Mouse (Mus musculus): ENCODE results near the gene AU021092. TPM values are rescaled to one million over a fixed set of nuclear protein-coding genes. Genes with fewer than 3 reads are reported as not detected.

Gene AU021092
- polyA plus RNA-seq, 1 experiment from 2014 or later = 6.3 TPM

GRCm38 (mm10) chr16:5210365-5210764 lies 11.7 kb downstream of the AU021092 start:
- Histone ChIP-seq H3K9me3 (replicated peaks) (no peaks in the 10 kb centered on the region), H3K4me1 (replicated peaks) (no peaks in the 10 kb centered on the region), H3K4me3 (no peak overlapping the region), H3K36me3 (no peaks in the 10 kb centered on the region), H3K4me2 (no peak overlapping the region), H3K27me3 (no peaks in the 10 kb centered on the region), H3K27ac (no peak overlapping the region), H3K9ac (no peak overlapping the region)
- ATAC-seq (replicated peaks; ENCODE audit: insufficient number of reproducible peaks, insufficient read depth, low FRiP score, low read depth) = no peak
- WGBS = 67% methylated on average over 2 of the region's 2 CpGs

DNA sequence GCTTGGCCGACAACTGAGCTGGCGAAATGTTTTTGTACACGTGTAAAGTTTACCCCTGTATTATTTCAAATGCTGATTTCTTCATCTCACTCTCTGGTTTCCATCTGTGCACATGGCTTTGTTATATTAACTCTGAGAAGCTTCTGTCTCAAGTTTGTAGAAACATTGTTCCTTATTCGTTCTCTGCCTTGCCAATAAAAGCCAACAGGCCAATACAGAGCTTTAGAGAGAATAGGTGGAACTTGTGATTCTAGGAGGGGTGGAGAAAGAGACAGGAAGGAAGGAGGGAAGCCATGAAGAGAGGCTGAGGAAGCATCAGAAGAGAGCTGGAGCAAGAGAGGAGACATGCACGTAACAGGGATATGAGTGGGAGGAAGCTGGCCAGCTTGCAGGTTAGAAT lies 16.0 kb downstream of the AU021092 start:
- H3K27me3 ChIP-seq = no peaks in the 10 kb centered on the region
- H3K27ac ChIP-seq = no peak overlapping the region
- no peaks in the 10 kb centered on the region for H3K9me3 ChIP-seq (replicated peaks)
- H3K9ac ChIP-seq = no peak overlapping the region
- 52% methylated on average over 5 of the region's 5 CpGs for WGBS
- no peak for ATAC-seq (replicated peaks; ENCODE audit: insufficient number of reproducible peaks, insufficient read depth, low FRiP score, low read depth)
- H3K4me1 ChIP-seq (replicated peaks) = peaks cover 14% of the 10 kb centered on the region
- H3K4me3 ChIP-seq = no peak overlapping the region
- no peaks in the 10 kb centered on the region for H3K36me3 ChIP-seq
- no peak overlapping the region for H3K4me2 ChIP-seq

DNA sequence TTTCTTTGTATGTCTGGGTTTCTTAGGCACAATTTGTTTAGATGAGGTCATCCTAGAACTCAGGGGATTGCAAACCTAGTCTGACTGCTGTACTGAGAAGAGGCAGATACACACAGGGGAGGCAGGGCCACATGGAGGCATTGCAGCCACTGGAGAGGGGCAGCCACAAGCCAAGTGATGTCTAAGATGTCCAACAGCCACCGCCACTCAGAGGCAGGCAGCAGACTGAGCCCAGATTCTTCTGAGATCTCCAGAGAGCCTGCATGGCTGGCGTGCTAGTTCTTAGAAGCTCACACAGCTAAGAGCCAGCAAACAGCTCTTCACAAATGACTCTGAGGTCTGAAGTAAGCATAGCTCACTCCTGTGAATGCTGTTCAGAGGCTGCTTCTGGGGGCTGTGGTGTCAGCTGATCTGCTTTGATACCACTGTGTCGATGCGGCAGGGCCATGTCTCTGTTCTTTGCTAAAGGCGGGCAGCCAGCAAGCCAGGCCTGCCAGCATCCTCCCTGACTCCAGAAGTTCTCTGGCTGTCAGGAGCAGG lies 16.6 kb downstream of the AU021092 start:
- WGBS = 71% methylated on average over 5 of the region's 5 CpGs
- H3K27ac ChIP-seq = no peak overlapping the region
- H3K4me3 ChIP-seq = no peak overlapping the region
- no peak for ATAC-seq (replicated peaks; ENCODE audit: insufficient number of reproducible peaks, insufficient read depth, low FRiP score, low read depth)
- no peaks in the 10 kb centered on the region for H3K9me3 ChIP-seq (replicated peaks)
- no peaks in the 10 kb centered on the region for H3K27me3 ChIP-seq
- H3K9ac ChIP-seq = no peak overlapping the region
- H3K36me3 ChIP-seq = no peaks in the 10 kb centered on the region
- peaks cover 14% of the 10 kb centered on the region for H3K4me1 ChIP-seq (replicated peaks)
- H3K4me2 ChIP-seq = no peak overlapping the region

- Histone ChIP-seq H3K27me3 (no peaks in the 10 kb centered on the region), H3K4me2 (peak within 1 kb of the TSS; percentile 99), H3K4me1 (replicated peaks) (peaks cover 14% of the 10 kb centered on the region), H3K9me3 (replicated peaks) (no peaks in the 10 kb centered on the region), H3K9ac (peak within 1 kb of the TSS; percentile 63), H3K36me3 (no peaks in the 10 kb centered on the region; the same call in 1 of the 2 replicates), H3K27ac (no peak within 1 kb of the TSS), H3K4me3 (peak within 1 kb of the TSS; percentile 83)
- peak; percentile 81 for ATAC-seq (replicated peaks; ENCODE audit: insufficient number of reproducible peaks, insufficient read depth, low FRiP score, low read depth)
- 3% methylated on average over 40 of the region's 40 CpGs for WGBS
Measured at GRCm38 (mm10) chr16:5203668-5204433, 18.2 kb downstream of the AU021092 start, which contains the start of gene Nagpa. TSS of gene Nagpa (minus strand) at chr16:5204012.

DNA sequence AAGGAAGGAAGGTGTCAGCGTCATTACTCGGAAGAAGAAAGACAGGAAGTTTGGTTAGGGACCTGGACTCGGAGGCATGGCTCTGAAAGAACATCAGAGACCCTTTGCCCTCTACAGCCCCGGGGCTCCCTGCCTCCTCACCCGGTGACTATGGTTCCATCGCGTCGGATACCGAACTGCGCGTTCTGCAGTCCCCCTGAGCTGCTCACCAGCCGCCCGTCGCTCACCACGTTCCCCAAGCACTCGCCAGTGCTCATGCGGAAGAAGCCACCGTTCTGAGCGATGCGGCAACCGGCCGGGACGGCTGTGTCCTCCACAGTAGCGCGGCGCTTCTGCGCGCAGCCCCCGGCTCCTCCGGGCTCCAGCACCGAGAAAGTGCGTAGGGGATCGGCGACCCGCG lies 18.9 kb downstream of the AU021092 start:
- WGBS = under 1% methylated on average over 36 of the region's 36 CpGs
- Histone ChIP-seq H3K4me2 (peak overlapping the region; percentile 99), H3K9me3 (replicated peaks) (no peaks in the 10 kb centered on the region), H3K9ac (peak overlapping the region; percentile 63), H3K27ac (no peak overlapping the region), H3K36me3 (peaks cover 5% of the 10 kb centered on the region; the same call in 1 of the 2 replicates), H3K4me3 (peak overlapping the region; percentile 83), H3K4me1 (replicated peaks) (peaks cover 14% of the 10 kb centered on the region), H3K27me3 (no peaks in the 10 kb centered on the region)
- peak; percentile 23; the same call in 1 of the 2 replicates for ATAC-seq (replicated peaks; ENCODE audit: insufficient number of reproducible peaks, insufficient read depth, low FRiP score, low read depth)

GRCm38 (mm10) chr16:5202681-5203080 lies 19.4 kb downstream of the AU021092 start:
- 11% methylated on average over 4 of the region's 4 CpGs for WGBS
- ATAC-seq (replicated peaks; ENCODE audit: insufficient number of reproducible peaks, insufficient read depth, low FRiP score, low read depth) = no peak

GRCm38 (mm10) chr16:5195080-5195479 lies 27.0 kb downstream of the AU021092 start:
- Histone ChIP-seq H3K9me3 (replicated peaks) (no peaks in the 10 kb centered on the region), H3K27ac (no peak overlapping the region), H3K36me3 (peaks cover 8% of the 10 kb centered on the region; the same call in 1 of the 2 replicates), H3K9ac (no peak overlapping the region), H3K27me3 (no peaks in the 10 kb centered on the region; the same call in 1 of the 2 replicates), H3K4me3 (no peak overlapping the region), H3K4me2 (no peak overlapping the region), H3K4me1 (replicated peaks) (no peaks in the 10 kb centered on the region)
- 32% methylated on average over 6 of the region's 6 CpGs for WGBS
- ATAC-seq (replicated peaks; ENCODE audit: insufficient number of reproducible peaks, insufficient read depth, low FRiP score, low read depth) = no peak

More at GRCm38 (mm10) chr16:5202681-5203080, 19.4 kb downstream of the AU021092 start:
- 0 out of 2 replicates have a peak overlapping the region, but pooled peaks have one; percentile 63 for H3K9ac ChIP-seq
- peak overlapping the region; percentile 99 for H3K4me2 ChIP-seq
- H3K36me3 ChIP-seq = peaks cover 5% of the 10 kb centered on the region; the same call in 1 of the 2 replicates
- H3K9me3 ChIP-seq (replicated peaks) = no peaks in the 10 kb centered on the region
- H3K4me3 ChIP-seq = peak overlapping the region; percentile 83
- peaks cover 14% of the 10 kb centered on the region for H3K4me1 ChIP-seq (replicated peaks)
- no peak overlapping the region for H3K27ac ChIP-seq
- H3K27me3 ChIP-seq = no peaks in the 10 kb centered on the region

DNA sequence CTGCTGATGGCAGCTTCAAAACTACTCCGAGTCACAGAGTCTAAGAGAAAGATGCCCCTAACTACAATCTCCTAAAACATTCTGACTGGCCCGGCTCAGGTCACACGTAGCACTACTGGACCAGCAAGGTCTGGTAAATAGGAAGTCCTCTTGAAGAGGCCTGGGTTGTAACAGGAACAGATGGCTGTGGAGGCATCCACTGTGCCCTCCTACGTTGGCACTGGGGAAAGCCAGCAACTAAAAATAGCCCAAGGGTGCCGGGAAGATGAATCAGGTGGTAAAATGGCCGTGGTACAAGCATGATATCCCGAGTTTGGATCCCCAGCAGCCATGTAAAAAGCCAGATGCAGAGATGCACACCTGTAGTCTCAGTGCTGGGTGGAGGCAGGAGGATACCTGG lies 35.9 kb downstream of the AU021092 start:
- ATAC-seq (replicated peaks; ENCODE audit: insufficient number of reproducible peaks, insufficient read depth, low FRiP score, low read depth) = no peak
- peaks cover 10% of the 10 kb centered on the region; the same call in 1 of the 2 replicates for H3K4me1 ChIP-seq (replicated peaks)
- H3K9me3 ChIP-seq (replicated peaks) = no peaks in the 10 kb centered on the region
- H3K4me2 ChIP-seq = no peak overlapping the region
- no peak overlapping the region for H3K4me3 ChIP-seq
- H3K27ac ChIP-seq = 0 out of 2 replicates have a peak overlapping the region, but pooled peaks have one; percentile 9
- no peak overlapping the region for H3K9ac ChIP-seq
- no peaks in the 10 kb centered on the region for H3K36me3 ChIP-seq
- no peaks in the 10 kb centered on the region; the same call in 1 of the 2 replicates for H3K27me3 ChIP-seq
- 33% methylated on average over 7 of the region's 7 CpGs for WGBS

- Histone ChIP-seq H3K9me3 (replicated peaks) (no peaks in the 10 kb centered on the region), H3K27ac (0 out of 2 replicates have a peak overlapping the region, but pooled peaks have one; percentile 9), H3K27me3 (no peaks in the 10 kb centered on the region; the same call in 1 of the 2 replicates), H3K4me2 (no peak overlapping the region), H3K9ac (no peak overlapping the region; the same call in 1 of the 2 replicates), H3K36me3 (no peaks in the 10 kb centered on the region), H3K4me1 (replicated peaks) (peaks cover 10% of the 10 kb centered on the region; the same call in 1 of the 2 replicates), H3K4me3 (no peak overlapping the region)
- ATAC-seq (replicated peaks; ENCODE audit: insufficient number of reproducible peaks, insufficient read depth, low FRiP score, low read depth) = no peak
- WGBS = 54% methylated on average over 7 of the region's 7 CpGs
Measured at GRCm38 (mm10) chr16:5185691-5186090, 36.4 kb downstream of the AU021092 start.

- Histone ChIP-seq H3K4me3 (no peak overlapping the region), H3K36me3 (no peaks in the 10 kb centered on the region), H3K27ac (no peak overlapping the region), H3K27me3 (no peaks in the 10 kb centered on the region), H3K4me2 (no peak overlapping the region), H3K4me1 (replicated peaks) (peaks cover 10% of the 10 kb centered on the region; the same call in 1 of the 2 replicates), H3K9me3 (replicated peaks) (no peaks in the 10 kb centered on the region), H3K9ac (no peak overlapping the region)
- no peak for ATAC-seq (replicated peaks; ENCODE audit: insufficient number of reproducible peaks, insufficient read depth, low FRiP score, low read depth)
- 75% methylated on average over 5 of the region's 5 CpGs for WGBS
Measured at GRCm38 (mm10) chr16:5184956-5185355, 37.1 kb downstream of the AU021092 start.

DNA sequence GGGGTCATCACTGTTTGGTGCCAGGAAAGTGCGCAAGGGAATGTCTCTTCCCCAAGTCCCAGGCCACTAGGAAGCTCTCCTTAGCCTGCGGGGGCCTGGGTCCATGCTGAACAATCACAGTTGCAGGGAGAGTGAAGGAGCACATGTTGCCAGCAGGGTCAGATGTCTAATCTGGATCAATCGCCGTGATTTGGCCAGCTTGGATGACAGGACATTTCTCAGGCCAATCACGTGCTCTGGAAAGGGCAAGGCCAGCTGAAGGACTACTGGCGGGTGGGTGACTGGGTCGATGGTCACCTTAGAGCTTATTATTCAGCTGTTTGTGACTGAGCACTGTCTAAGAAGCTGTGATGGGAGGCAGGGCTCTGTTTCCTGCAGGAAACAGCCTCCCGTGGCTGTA lies 38.0 kb downstream of the AU021092 start:
- no peak for ATAC-seq (replicated peaks; ENCODE audit: insufficient number of reproducible peaks, insufficient read depth, low FRiP score, low read depth)
- H3K27ac ChIP-seq = no peak overlapping the region
- H3K36me3 ChIP-seq = no peaks in the 10 kb centered on the region
- no peaks in the 10 kb centered on the region for H3K27me3 ChIP-seq
- H3K9ac ChIP-seq = no peak overlapping the region
- H3K4me1 ChIP-seq (replicated peaks) = peaks cover 10% of the 10 kb centered on the region; the same call in 1 of the 2 replicates
- 61% methylated on average over 8 of the region's 8 CpGs for WGBS
- no peaks in the 10 kb centered on the region for H3K9me3 ChIP-seq (replicated peaks)
- no peak overlapping the region for H3K4me2 ChIP-seq
- no peak overlapping the region for H3K4me3 ChIP-seq

All from heart, embryonic 15.5 days (tissue).